In the genomic region with DNA sequence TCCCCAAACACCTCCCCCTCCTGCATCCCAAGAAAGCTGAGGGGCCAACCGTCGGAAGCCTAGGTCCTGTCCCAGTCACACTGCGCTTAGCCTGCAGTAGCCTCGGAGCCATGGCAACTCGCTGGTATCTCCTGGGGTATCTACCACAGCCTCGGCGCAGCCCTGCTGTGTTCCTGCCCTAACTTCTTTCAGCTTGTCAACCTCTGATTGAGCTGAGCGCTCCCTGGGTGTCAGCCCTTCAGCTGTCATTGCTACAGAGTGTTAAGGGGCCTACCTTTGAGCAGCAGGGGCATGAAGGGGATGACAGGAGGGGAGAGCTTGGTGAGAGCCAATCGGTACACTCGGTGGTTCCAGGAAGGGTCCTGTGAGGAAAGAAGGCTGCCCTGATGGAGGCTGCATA, we compare ENCODE assay signal across 1 mouse cellular context.
TF ChIP-seq lines count a peak whose summit lies in the region.

No protein-coding gene starts in this region.

TF ChIP-seq in MEL, 35 proteins besides CTCF, POLR2A, EP300 and RAD21 (continued from another document):
- TF ChIP-seq USF1 (IDR thresholded peaks at IDR 0.05; ENCODE audit: low read depth, low read length), result no peak
- no peak for TF ChIP-seq ZNF384 (IDR thresholded peaks at IDR 0.05; ENCODE audit: low read depth, low read length)
- no peak for TF ChIP-seq JUND (IDR thresholded peaks at IDR 0.05; ENCODE audit: low read depth, low read length)
- peak; percentile 19; the same call in 1 of the 2 replicates for TF ChIP-seq MYB (IDR thresholded peaks at IDR 0.05; ENCODE audit: low read depth, low read length)
- TF ChIP-seq BHLHE40 (IDR thresholded peaks at IDR 0.05; ENCODE audit: borderline replicate concordance, low read depth, low read length), result peak; percentile 20; the same call in 1 of the 2 replicates
- peak; percentile 42; the same call in 1 of the 2 replicates for TF ChIP-seq TAL1 (IDR thresholded peaks at IDR 0.05; ENCODE audit: low read length)
- no peak for TF ChIP-seq MYC (IDR thresholded peaks at IDR 0.05; ENCODE audit: low read depth, low read length)
- peak; percentile 72 for TF ChIP-seq RCOR1 (IDR thresholded peaks at IDR 0.05; ENCODE audit: low read depth, low read length)
- TF ChIP-seq ELF1 (IDR thresholded peaks at IDR 0.05; ENCODE audit: low read depth, low read length), result peak; percentile 48; the same call in 1 of the 2 replicates
- no peak for TF ChIP-seq E2F4 (IDR thresholded peaks at IDR 0.05; ENCODE audit: borderline replicate concordance, low read depth, low read length)
- no peak for TF ChIP-seq UBTF (IDR thresholded peaks at IDR 0.05; ENCODE audit: borderline replicate concordance, insufficient read depth, low read depth, low read length)
- TF ChIP-seq GATA1 (IDR thresholded peaks at IDR 0.05; ENCODE audit: low read depth, low read length), result peak; percentile 82
- peak; percentile 61; the same call in 1 of the 2 replicates for TF ChIP-seq TBP (IDR thresholded peaks at IDR 0.05; ENCODE audit: low read depth, low read length)
TF ChIP-seq in MEL: peak in this region for 13.
